Mouse (Mus musculus): ENCODE measurements around the gene Ccdc93.

DNA sequence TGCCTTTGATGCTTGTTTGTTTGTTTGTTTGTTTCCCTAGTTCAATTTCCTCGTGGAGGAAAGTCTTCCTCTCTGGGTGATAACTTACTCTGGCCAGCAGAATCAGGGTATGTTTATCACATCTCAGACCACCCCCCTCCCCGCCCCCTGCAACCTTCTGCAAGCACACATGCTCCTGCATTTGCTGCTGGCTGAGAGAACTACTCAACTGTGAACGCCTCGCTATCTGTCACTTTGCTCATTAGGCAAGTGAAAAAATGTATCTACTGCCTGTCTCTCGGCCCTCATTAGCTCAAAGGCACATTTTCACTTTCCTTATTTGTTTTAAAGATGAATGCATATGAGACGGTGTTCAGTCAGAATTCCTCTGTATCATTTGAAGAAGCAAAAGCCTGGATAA lies 42.5 kb upstream of the Ccdc93 start:
- TF ChIP-seq CTCF (IDR thresholded peaks at IDR 0.05; ENCODE audit: low read depth) (no peak), EP300 (IDR thresholded peaks at IDR 0.05; ENCODE audit: low read depth) (no peak)
